In genomic region chr1:61896048-61896447, GRCm38 (mm10) we compare ENCODE assay signal across 9 mouse cellular contexts.
A peak's percentile ranks its signal among the peaks of the same experiment; 100 is the strongest.
DNase-seq lines count a peak whose midpoint lies in the region.
"Had no signal": no experiment of that assay in that cellular context is flagged by ENCODE, and none has a peak within 500 bp of the region (broad histone marks: within the 10 kb centered on the region; RNA-seq: fewer than 3 reads in every experiment).

No protein-coding gene starts in this region.

- DNase-seq in lung, postnatal 14 days = peak; percentile 10
- DNase-seq in lung, postnatal 10 days = no peak
- peak; percentile 53 for DNase-seq in cerebellum, adult 11-12 months
- peak; percentile 67 for DNase-seq in cerebellum, adult 9-11 months
- peak; percentile 42 for DNase-seq in skeletal muscle tissue, adult 2 months (ENCODE audit: low read depth, low spot score)
- DNase-seq in kidney, postnatal 10 days = no peak
- no peak for DNase-seq in B cell, adult 2 months
- DNase-seq: embryo, embryonic 11 days; liver, postnatal 0 days had no signal

Comparison
In these comparisons a context has a peak if more than half of its experiments do, and no peak if none do; other contexts are left out.
1. DNase-seq: peak in lung, postnatal 14 days (single experiment), cerebellum, adult 11-12 months (single experiment), cerebellum, adult 9-11 months (single experiment) and skeletal muscle tissue, adult 2 months (single experiment); none in lung, postnatal 10 days (single experiment), kidney, postnatal 10 days (single experiment) and B cell, adult 2 months (0 of 2).